Mouse (Mus musculus) A20 (cell line): ENCODE measurements around the gene Elavl4.

Source experiments
- DNase-seq: peaks from one replicate; pipeline ENCODE4 v3.0.0-alpha.2; 2011; ENCODE audit warnings: low read depth, low spot score

Elavl4 gene

GRCm38 (mm10) chr4:110266804-110267575 is 84.7 kb downstream of the Elavl4 start:
- no peak for DNase-seq

DNA sequence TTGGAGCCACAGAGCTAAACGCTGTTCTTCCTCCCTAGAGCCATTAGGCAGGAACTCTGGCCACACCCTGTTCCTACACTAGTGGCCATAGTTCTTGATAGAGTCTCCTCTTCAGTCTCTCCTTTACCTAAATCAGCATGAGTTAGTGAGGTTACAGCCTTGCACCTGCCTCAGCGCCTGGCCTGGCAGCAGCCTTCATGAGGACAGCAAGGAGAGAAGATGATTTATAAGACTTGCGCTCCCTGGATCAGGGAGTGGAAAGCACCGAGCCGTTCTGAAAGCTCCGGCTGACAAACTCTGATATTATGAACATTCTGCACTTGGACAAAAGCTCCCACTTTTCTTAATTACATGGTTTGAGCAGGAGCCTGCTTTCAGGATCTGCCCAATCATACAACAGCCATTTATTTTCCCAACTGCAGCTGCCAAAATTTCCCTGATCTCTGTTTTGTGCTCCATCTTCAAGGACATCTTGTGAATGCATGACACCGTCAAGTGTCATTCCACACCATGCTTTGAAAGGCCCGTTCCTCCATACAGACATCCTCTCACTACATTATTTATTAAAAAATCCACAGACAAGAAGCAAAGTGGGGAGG is 87.3 kb downstream of the Elavl4 start:
- no peak for DNase-seq

GRCm38 (mm10) chr4:110257360-110257759 is 94.3 kb downstream of the Elavl4 start:
- no peak for DNase-seq

GRCm38 (mm10) chr4:110255617-110256016 is 96.1 kb downstream of the Elavl4 start:
- no peak for DNase-seq

- DNase-seq = no peak
These were observed 101.7 kb downstream of the Elavl4 start for GRCm38 (mm10) chr4:110250055-110250454.

DNA sequence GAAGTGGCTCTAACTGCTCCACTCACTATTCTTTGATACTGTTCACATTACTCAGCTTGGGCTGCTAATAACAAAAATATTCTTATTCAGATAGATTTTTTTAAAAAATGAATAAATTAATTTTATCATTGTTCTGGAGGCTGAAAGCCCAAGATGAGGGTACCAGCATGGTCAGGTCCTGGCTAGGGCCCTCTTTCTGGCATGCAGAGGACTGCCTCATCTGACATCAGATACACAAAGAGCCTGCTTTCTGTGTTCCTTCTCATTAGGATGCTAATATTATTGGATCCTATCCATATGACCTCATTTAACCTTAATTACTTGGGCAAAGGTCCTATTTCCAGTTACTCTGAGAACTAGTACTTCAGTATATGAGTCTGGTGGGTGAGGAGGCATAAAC is 108.8 kb downstream of the Elavl4 start:
- no peak for DNase-seq

DNA sequence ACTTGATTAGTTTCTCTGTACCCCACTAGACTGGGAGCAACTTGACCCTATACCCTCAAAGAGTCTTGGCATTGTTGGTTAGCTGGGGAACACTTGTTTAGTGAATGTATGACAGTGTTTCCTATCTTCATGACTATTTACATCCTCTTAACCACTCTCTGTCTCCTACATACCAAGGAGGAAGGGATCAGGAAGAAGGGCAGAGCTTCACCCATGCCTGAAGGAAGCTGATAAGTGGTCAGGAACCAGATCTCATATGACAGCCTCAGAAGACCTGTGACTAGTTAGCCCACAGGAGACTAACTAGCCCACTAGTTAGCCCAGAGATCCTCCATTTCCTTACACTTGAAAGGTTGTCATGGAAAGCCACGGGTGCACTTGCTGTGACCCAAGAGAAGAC is 117.2 kb downstream of the Elavl4 start:
- DNase-seq = no peak

- no peak for DNase-seq
These were observed 119.4 kb downstream of the Elavl4 start for GRCm38 (mm10) chr4:110232327-110232726.

- no peak for DNase-seq
These were observed 119.9 kb downstream of the Elavl4 start for GRCm38 (mm10) chr4:110231799-110232198.

DNA sequence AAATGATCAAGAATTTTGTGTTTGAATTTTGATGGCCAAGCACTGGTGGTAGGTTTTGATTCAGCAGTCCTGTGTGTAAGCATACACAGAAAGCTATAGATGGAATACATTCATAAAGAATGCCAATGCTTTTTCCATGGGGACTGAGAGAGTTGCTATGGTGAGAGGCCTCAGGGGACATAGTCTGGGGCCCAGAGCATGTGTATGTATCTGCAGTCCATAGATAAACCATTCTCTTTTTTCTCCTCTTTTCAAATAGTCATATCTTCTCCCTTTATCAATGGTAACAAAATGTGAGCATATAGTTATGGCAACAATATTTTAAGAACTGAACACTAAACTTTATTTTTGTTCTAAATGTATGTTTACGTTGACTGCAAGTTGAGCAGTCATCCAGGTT is 122.1 kb downstream of the Elavl4 start:
- DNase-seq = no peak

- DNase-seq = no peak
These were observed 122.5 kb downstream of the Elavl4 start for GRCm38 (mm10) chr4:110229238-110229637.

DNA sequence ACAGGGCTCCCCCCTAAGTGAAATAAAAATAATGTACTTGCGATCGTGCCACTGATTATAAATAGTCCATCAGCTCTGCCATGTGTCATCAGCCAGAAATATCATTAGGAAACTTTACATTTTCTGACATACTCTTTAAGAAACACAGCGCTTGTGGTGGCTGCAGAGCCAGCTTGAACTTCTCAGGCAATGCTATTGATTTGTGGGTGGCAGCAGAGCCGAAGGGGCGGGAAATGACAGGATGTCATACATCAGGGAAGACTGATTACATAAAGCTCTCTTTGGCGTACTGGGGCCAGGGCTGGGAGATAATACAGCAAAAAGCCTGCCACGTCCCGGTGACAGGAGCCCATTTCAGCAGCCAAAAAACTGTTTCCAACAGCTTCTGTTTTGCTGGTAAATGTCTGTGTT is 124.1 kb downstream of the Elavl4 start:
- no peak for DNase-seq

DNA sequence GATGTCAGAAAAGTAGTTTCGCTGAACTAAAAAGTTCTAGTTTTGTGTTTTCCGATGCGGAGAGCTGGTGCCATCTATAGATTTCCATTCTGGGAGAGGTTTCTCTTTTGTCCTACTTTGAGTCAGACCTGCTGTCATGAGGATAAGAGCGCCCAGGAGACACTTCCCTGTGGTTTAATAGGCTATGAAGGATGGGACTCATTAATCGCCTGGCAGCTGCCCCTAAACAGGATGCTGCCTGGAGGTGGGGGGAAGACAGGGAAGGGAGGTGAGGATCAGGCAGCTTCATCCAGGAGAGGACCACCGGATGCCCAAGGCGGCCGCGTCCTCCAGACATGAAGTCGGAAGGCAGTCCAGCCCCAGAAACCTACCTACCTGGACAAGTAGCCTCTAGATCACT is 126.2 kb downstream of the Elavl4 start:
- DNase-seq = no peak

GRCm38 (mm10) chr4:110218819-110219218 is 132.9 kb downstream of the Elavl4 start:
- no peak for DNase-seq

DNA sequence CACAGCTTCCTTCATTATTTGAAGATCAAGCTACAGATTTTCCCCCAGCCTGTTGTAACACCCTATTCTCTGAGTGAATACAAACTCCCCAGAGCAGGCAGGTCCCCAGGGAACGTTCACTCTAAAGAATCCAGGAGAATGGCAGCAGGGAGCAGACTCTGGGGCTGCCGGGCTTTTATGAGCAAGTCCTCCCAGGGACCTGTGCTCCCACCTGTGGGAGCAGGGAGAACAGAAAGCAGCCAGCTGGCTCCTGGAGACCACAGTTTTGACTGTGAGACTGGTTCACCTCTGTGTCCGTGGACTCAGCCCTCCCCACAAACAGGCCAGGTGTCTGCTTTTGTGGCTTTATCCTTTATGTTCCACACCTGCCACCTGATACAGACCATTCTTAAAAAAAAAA is 134.2 kb downstream of the Elavl4 start:
- DNase-seq = no peak

GRCm38 (mm10) chr4:110214543-110214942 is 137.2 kb downstream of the Elavl4 start:
- DNase-seq = no peak

DNA sequence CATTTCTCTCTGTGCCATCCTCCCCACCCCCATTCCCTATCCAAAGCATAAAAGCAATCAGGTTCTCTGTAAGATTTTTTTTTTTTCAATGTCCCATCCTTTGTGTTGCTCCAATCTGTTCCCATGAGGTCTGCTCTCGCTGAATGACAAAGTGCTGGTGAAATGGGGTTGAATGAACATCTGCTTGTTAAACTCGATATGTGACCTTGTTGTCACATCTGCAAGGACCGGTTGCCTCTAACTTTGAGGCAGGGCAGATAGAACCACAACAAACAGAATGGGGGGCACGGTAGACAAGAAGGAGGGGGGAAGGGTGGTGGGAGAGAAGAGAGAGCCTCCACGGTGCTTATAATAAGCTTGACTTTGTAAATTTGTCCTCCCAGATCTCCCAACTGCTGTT is 138.0 kb downstream of the Elavl4 start:
- DNase-seq = no peak

DNA sequence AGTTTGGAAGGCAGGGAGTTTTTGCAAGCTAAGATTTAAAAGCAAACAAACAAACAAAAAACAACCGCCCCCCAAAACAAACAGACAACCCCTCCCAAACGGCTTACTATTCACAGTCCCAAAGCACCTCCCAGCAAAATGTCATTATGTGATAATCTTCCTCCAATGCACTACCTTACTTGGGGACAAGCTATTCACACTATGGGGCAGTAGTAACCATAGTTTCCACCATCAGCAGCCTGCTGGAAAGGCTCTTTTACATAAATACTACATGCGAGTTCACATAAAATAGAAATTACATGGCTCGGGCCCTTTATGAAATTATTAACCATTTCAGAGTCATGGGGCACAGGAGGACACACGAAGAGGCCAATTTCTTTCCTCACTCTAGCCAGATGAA is 141.5 kb downstream of the Elavl4 start:
- DNase-seq = no peak

GRCm38 (mm10) chr4:110209613-110210012 is 142.1 kb downstream of the Elavl4 start:
- DNase-seq = no peak

DNA sequence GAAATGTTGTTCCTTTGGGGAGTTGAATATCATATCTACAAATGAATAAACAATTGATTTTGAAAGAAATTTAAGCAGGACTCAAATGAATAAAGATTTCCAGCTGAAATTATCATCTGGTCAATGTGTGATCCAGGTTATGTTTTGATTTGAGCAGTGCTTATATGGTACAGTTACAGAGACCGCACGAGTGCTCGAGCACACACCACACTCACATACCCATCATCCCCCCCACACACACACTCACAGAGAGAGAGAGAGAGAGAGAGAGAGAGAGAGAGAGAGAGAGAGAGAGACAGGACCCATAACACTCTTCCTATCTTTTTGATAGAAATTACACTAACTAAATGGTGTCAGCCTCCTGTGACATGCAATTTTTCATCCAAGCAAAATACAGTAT is 150.0 kb downstream of the Elavl4 start:
- DNase-seq = no peak

DNA sequence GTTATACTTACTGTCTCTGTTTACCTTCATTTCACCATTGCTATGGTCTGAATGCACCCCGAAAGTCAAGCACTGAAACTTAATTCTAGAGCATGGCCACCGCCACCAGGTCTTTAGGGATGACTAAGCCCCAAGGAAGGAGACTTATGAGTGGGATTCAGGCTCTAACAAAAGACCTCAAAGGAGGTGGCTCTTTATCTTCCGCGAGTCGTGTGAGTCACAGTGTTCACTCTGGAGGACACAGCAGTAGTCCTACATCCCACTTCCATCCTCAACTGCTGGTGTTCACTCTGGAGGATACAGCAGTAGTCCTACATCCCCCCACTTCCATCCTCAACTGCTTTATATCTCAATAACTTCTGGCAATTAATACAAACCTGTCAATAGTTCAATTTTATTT is 151.8 kb downstream of the Elavl4 start:
- DNase-seq = no peak

- DNase-seq = no peak
These were observed 153.1 kb downstream of the Elavl4 start for GRCm38 (mm10) chr4:110198600-110198999.

DNA sequence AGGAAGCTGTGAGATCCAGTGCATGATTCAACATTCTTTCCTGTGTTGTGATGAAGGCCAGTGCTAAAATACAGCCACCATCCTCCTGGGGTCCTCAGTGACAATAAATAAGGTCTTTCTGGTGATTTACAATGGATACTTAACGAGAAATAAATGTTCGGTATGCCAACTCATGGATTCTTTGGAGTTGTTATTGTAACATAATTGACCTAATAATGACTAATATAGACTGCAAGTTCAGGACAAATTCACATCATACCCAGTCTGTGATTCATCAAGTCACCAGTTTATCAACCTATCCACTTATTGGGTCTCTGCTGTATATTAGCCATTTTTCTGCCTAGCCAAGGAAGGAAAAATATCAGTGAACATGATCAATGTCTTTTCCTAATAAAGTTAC is 174.4 kb downstream of the Elavl4 start:
- DNase-seq = no peak

- DNase-seq = no peak
These were observed 179.7 kb downstream of the Elavl4 start for GRCm38 (mm10) chr4:110172028-110172427.
